Mouse (Mus musculus): Measurements from ENCODE around the gene Fbxo27. TPM values are rescaled to one million over a fixed set of nuclear protein-coding genes. Genes with fewer than 3 reads are reported as not detected.
A peak's percentile ranks its signal among the peaks of the same experiment; 100 is the strongest.
"Not testable (repeated sequence)": the region's sequence is repeated elsewhere in the genome, so short reads cannot be mapped to it uniquely, and the experiment has no call there.

The Fbxo27 gene
- total RNA-seq, 2 experiments from 2014 or later: 14.5 to 15.7 TPM

DNA sequence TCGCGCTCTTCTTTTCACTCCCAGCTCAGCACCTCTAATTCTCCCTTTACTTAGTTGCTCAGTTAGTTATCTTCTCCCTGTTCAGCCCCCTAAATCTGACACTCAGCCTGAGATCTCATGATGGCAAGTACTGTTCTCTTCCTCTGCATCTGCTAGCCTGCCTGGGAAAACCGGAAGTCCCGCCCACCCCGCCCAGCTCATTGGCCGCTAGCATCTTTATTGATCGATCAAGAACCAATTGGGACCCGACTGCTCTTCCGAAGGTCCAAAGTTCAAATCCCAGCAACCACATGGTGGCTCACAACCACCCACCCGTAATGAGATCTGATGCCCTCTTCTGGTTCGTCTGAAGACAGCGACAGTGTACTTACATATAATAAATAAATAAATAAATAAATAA, 8.7 kb downstream of the Fbxo27 start:
- DNase-seq (ENCODE audit: low spot score in 2 of 2): not testable (repeated sequence)

- DNase-seq (ENCODE audit: low spot score in 2 of 2): no peak
Measured at GRCm38 (mm10) chr7:28702601-28703143, 10.0 kb downstream of the Fbxo27 start.

DNA sequence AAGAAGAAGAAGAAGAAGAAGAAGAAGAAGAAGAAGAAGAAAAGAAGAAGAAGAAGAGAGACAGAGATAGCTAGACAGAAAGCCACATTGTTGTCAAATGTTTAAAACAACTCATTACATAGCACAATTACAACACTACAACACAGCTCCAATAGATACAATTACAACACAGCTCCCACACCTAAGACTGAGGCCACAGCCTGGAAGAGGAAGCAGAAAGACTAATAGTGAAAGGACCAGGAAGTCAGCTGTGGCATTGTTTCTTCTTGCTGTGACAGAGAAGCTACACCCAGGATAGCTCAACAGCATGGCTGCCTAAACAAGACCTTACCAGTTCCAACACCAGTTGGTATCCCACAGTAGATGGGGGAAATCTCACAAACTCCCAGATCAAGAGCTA, 16.8 kb downstream of the Fbxo27 start:
- no peak for DNase-seq (ENCODE audit: low spot score in 2 of 2)

DNA sequence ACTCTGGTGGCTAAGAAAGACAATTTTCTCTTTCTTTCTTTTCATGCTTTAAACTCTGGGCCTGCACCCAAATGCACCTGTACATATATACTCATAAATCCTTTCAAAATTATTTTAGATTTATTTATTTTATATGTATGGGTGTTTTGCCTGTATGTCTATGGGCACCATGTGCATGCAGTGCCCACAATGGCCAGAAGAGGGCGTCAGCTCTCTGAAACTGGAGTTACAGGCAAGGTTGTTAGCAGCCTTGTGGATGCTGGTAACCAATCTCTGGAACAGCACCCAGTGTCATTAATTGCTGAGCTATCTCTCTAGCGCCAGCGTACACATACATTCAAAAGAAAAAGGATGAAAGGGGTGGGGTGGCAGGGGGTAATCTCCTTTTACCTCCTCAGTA, 18.3 kb downstream of the Fbxo27 start:
- no peak for DNase-seq (ENCODE audit: low spot score in 2 of 2)

DNA sequence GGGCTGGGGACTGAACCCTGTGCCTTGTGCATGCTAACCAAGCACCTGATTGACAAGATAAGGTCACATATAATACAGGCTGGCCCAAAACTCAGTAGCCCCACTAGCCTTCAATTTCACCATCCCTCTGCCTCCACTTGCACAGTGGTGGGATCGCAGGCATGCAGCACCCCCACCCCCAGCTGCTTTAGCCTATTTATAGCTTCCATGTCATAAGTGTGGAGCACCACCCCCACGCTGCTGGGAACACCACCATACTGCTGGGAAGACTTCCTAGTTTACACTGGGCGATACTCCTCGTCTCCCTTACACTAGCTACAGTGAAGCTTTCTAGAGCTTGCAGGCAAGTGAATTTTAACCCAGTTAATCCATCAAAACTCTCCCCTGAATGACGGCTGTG, 22.0 kb downstream of the Fbxo27 start:
- peak in 1 of 2 experiments; percentile 43 for DNase-seq (ENCODE audit: low spot score in 2 of 2)

GRCm38 (mm10) chr7:28715598-28715997, 22.9 kb downstream of the Fbxo27 start:
- DNase-seq (ENCODE audit: low spot score in 2 of 2): no peak

GRCm38 (mm10) chr7:28716590-28717281, 24.1 kb downstream of the Fbxo27 start, which contains the start of gene Fbxo17:
Gene Fbxo17, plus strand, starts transcription at chr7:28716804.
- DNase-seq (ENCODE audit: low spot score in 2 of 2): no peak

DNA sequence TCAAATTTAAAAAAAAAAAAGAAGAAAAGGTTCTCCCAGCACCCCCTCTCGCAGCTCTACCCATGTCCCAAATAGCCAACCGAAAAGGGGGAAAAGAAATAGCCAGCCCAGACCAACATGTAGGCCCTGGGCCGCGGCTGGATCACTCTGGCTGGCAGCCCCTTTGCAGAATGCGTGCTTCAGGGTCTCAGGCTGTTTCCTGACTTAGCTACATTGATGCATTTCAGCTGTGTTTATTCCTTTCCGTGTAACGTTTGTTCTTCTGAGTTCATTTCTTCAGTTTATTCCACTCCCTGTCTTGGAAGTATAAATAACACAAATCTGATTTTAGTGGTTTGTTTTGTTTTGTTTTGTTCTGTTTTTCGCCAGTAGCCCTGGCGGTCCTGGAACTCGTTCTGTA, 25.1 kb downstream of the Fbxo27 start:
- DNase-seq (ENCODE audit: low spot score in 2 of 2): no peak

- no peak for DNase-seq (ENCODE audit: low spot score in 2 of 2)
Measured at GRCm38 (mm10) chr7:28719159-28719558, 26.5 kb downstream of the Fbxo27 start.

DNA sequence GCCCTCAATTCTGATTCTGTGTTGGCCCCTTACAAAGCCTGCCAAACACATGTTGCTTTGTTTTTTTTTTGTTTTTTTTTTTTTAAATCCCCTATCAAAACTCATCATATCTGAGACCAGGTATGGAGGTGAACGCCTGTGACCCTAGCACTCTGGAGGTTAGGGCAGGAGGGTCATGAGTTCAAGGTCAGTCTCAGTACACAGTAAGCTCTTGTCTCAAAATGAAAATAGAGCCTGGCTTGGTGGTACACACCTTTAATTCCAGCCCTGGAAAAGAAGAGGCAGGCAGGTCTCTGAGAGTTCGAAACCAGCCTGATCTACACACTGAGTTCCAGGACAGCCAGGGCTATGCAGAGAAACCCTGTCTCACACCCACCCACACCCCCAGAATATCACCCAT, 27.0 kb downstream of the Fbxo27 start:
- DNase-seq (ENCODE audit: low spot score in 2 of 2): no peak

DNA sequence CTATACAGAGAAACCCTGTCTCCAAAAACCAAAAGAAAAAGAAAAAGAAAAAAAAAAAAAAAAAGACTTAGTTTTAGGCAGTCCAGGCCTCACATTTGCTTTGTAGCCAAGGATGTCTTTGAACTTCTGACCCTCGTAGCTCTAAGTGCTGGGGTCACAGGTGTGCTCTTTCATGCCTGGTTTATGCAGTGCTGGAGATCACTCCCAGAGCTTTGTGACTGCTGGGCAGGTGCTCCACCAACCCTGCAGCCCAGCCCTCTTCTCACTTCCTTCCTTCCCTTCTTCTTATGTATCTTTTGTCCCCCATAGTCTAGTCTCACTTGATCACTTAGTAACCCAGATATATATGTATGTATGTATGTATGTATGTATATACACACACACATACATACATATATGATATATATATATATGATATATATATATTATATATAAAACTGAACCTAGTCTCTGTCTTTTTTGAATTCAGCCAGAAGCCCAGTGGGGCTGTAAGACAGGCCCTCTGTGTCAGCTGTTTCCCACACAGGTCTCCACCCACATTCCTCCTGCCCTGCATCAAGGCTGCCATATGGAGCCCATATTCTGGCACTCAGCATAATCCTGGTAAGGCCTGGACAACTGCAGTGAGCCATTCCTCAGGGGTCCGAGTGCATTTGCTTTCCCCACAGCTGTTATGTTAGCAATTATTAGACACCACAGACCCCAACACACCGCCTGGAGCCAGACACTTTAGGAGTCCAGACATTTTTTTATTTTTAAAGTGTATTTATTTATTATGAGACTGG, 28.3 kb downstream of the Fbxo27 start:
- DNase-seq (ENCODE audit: low spot score in 2 of 2): no peak

DNA sequence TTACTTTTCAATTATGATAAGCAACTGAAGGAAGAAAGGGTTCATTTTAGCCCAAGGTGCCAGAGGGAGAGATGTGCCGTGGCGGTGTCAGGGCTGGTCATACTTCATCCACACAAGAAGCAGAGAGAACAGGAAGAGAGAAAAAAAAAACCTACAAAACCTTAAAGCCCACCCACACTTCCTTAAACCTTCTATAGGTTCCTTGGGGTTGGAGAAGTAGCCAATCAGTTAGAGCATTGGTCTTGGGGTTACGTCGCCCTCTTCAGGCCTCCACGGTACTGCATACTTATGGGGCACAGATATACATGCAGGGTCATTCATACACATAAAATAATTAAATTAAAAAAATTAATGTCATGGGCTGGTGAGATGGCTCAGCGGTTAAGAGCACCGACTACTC, 29.4 kb downstream of the Fbxo27 start:
- DNase-seq (ENCODE audit: low spot score in 2 of 2): no peak

- no peak for DNase-seq (ENCODE audit: low spot score in 2 of 2)
Measured at GRCm38 (mm10) chr7:28724613-28725012, 32.0 kb downstream of the Fbxo27 start.

- DNase-seq (ENCODE audit: low spot score in 2 of 2): peak; percentile 75 to 81
Measured at GRCm38 (mm10) chr7:28726600-28726999, 34.0 kb downstream of the Fbxo27 start.

- peak; percentile 48 to 74 for DNase-seq (ENCODE audit: low spot score in 2 of 2)
Measured at GRCm38 (mm10) chr7:28727649-28728340, 35.1 kb downstream of the Fbxo27 start.

- peak in 1 of 2 experiments; percentile 32 for DNase-seq (ENCODE audit: low spot score in 2 of 2)
Measured at GRCm38 (mm10) chr7:28732341-28733142, 39.9 kb downstream of the Fbxo27 start.

DNA sequence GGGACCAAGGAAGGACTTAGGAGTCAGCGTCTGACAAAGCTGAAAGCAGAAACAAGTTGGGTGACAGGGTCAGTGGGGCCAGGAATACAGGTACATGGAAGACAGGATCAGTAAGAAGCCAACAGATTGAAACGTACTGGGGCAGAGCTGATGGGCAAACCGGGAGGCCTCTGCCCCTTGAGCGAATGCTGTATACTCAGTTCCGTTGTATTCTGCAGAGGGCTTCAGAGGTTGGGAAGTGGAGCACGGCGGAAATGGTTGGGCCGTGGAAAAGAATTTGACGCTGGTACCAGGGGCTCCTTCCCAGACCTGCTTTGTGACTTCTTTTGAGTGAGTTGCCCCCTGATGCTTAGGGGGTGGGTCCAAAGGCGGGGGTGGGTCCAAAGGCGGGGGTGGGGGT, 40.6 kb downstream of the Fbxo27 start:
- no peak for DNase-seq (ENCODE audit: low spot score in 2 of 2)

GRCm38 (mm10) chr7:28735701-28736100, 43.1 kb downstream of the Fbxo27 start:
- DNase-seq (ENCODE audit: low spot score in 2 of 2): no peak

- DNase-seq (ENCODE audit: low spot score in 2 of 2): no peak
Measured at GRCm38 (mm10) chr7:28739829-28740228, 47.2 kb downstream of the Fbxo27 start.

DNA sequence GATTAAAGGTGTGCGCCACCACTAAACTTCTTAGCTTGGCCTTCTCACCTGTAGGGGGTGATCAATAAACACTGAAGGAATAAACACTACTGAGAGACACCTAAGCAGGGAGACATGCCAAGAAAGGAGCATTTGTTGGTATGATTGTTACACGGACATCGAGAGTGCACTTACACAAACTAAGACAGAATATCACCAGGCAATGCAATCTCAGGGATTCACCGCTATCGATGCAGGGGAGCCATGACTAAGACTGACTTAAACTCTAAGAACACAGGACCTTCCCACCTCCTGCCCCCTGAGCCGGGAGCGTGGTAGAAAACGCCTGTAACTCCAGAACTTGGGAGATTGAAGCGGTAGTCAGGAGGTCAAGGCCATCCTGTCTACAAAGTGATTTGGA, 48.3 kb downstream of the Fbxo27 start:
- DNase-seq (ENCODE audit: low spot score in 2 of 2): no peak

DNA sequence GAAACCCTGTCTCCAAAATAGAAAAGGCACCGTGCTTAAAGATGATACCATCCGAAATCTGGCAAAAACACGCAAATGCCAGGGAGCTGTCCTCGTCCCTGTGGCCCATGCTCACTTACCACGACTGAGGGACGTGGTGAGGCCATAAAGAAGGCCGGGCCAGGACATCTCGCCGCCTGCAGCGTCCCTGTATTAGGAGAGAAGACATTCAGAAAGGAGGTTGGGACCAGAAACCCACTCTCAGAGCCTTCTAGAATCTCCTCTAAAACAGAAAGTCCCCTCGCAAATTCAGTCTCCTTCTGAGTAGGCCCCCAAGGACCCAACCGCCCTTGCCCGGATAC, 48.7 kb downstream of the Fbxo27 start:
- no peak for DNase-seq (ENCODE audit: low spot score in 2 of 2)
